Mouse (Mus musculus) spleen, adult 2 months (tissue): ENCODE data around the gene Tmem104. TPM values are rescaled to one million over a fixed set of nuclear protein-coding genes. Genes with fewer than 3 reads are reported as not detected.

ENCODE experiments used
- DNase-seq, 2 experiments: peaks; one replicate each; pipeline versions ENCODE4 v3.0.0 to v3.0.0-alpha.2; 2012 to 2021; ENCODE audit warnings: low spot score in 2 of 2, low read depth in 1 of 2
- H3K27ac ChIP-seq: fragments of 200-500 bp; 2 replicates; pipeline ENCODE4 v1.5.1; 2012; ENCODE audit warnings: low read length, inconsistent platforms; ENCODE audit not compliant: insufficient read depth
- H3K27me3 ChIP-seq: fragments of 200-500 bp; 2 replicates; pipeline ENCODE4 v1.6.1; 2012; ENCODE audit warnings: mild to moderate bottlenecking, moderate library complexity, low read length, inconsistent platforms; ENCODE audit not compliant: control insufficient read depth, insufficient read depth
- H3K36me3 ChIP-seq: fragments of 200-500 bp; 2 replicates; pipeline ENCODE4 v1.6.1; 2012; ENCODE audit warnings: mild to moderate bottlenecking, low read length, inconsistent platforms; ENCODE audit not compliant: control insufficient read depth, insufficient read depth
- H3K4me1 ChIP-seq: fragments of 200-500 bp; 2 replicates; pipeline ENCODE4 v1.6.1; 2011; ENCODE audit warnings: inconsistent platforms; ENCODE audit not compliant: control insufficient read depth, insufficient read depth, insufficient read length
- H3K4me3 ChIP-seq: fragments of 200-500 bp; 2 replicates; pipeline ENCODE4 v1.5.1; 2011; ENCODE audit warnings: mild to moderate bottlenecking, inconsistent platforms; ENCODE audit not compliant: insufficient read depth, insufficient read length; ENCODE audit errors: extremely low read depth
- CTCF ChIP-seq: fragments of 200-500 bp; IDR thresholded peaks from 2 replicates; pipeline ENCODE4 v1.5.1; 2011; ENCODE audit warnings: mild to moderate bottlenecking, inconsistent platforms; ENCODE audit not compliant: insufficient read depth, insufficient read length, insufficient replicate concordance; ENCODE audit errors: extremely low read depth
- POLR2A ChIP-seq: fragments of 200-500 bp; IDR thresholded peaks from 2 replicates; pipeline ENCODE4 v1.6.1; 2011; ENCODE audit warnings: low read depth, low read length, inconsistent platforms
- WGBS: fragments of 180-500 bp; shearing (Covaris S2); methylation state at CpG from one replicate; pipeline ENCODE4 v1.1.7; 2018; 5-methylcytosine and 5-hydroxymethylcytosine counted together
- polyA plus RNA-seq: library from polyadenylated mRNA; depleted of rRNA; stranded (reverse); fragments of >200 nt; gene quantifications from 2 replicates; pipeline ENCODE4 v1.2.3, GENCODE M21; 2012

The Tmem104 gene
- polyA plus RNA-seq, 1 experiment, result 16.5 TPM

GRCm38 (mm10) chr11:115198932-115199384 is 11.7 kb downstream of the Tmem104 start:
- Histone ChIP-seq H3K36me3 (peaks cover 16% of the 10 kb centered on the region), H3K27ac (peak overlapping the region; percentile 79), H3K4me3 (peak overlapping the region; percentile 39; the same call in 1 of the 2 replicates), H3K4me1 (no peaks in the 10 kb centered on the region), H3K27me3 (no peaks in the 10 kb centered on the region)
- TF ChIP-seq CTCF (no peak), POLR2A (no peak)
- no peak for DNase-seq
- 76% methylated on average over 12 of the region's 12 CpGs for WGBS

GRCm38 (mm10) chr11:115200520-115200919 is 13.2 kb downstream of the Tmem104 start:
- Histone ChIP-seq H3K4me3 (no peak overlapping the region), H3K4me1 (no peaks in the 10 kb centered on the region), H3K27ac (no peak overlapping the region), H3K27me3 (no peaks in the 10 kb centered on the region), H3K36me3 (peaks cover 24% of the 10 kb centered on the region)
- TF ChIP-seq CTCF, result no peak
- no peak for TF ChIP-seq POLR2A
- no peak for DNase-seq
- WGBS, result 79% methylated on average over 4 of the region's 4 CpGs

GRCm38 (mm10) chr11:115202316-115202715 is 15.0 kb downstream of the Tmem104 start:
- TF ChIP-seq POLR2A (no peak), CTCF (peak; percentile 98)
- H3K4me3 ChIP-seq, result no peak overlapping the region
- no peaks in the 10 kb centered on the region for H3K27me3 ChIP-seq
- DNase-seq, result peak in 1 of 2 experiments; percentile 71
- H3K27ac ChIP-seq, result no peak overlapping the region
- 24% methylated on average over 12 of the region's 12 CpGs for WGBS
- H3K36me3 ChIP-seq, result peaks cover 40% of the 10 kb centered on the region
- no peaks in the 10 kb centered on the region for H3K4me1 ChIP-seq

GRCm38 (mm10) chr11:115202756-115203155 is 15.5 kb downstream of the Tmem104 start:
- peaks cover 41% of the 10 kb centered on the region for H3K36me3 ChIP-seq
- H3K27me3 ChIP-seq, result no peaks in the 10 kb centered on the region
- DNase-seq, result no peak
- H3K4me3 ChIP-seq, result no peak overlapping the region
- H3K4me1 ChIP-seq, result no peaks in the 10 kb centered on the region
- WGBS, result 94% methylated on average over 9 of the region's 9 CpGs
- TF ChIP-seq CTCF, result no peak
- TF ChIP-seq POLR2A, result no peak
- H3K27ac ChIP-seq, result no peak overlapping the region

GRCm38 (mm10) chr11:115208126-115208525 is 20.8 kb downstream of the Tmem104 start:
- Histone ChIP-seq H3K27ac (no peak overlapping the region), H3K4me3 (no peak overlapping the region), H3K4me1 (no peaks in the 10 kb centered on the region), H3K27me3 (no peaks in the 10 kb centered on the region), H3K36me3 (peaks cover 38% of the 10 kb centered on the region)
- no peak for DNase-seq
- 96% methylated on average over 12 of the region's 12 CpGs for WGBS
- no peak for TF ChIP-seq POLR2A
- no peak for TF ChIP-seq CTCF

- Histone ChIP-seq H3K36me3 (peaks cover 35% of the 10 kb centered on the region), H3K27me3 (no peaks in the 10 kb centered on the region), H3K27ac (no peak overlapping the region)
Measured at GRCm38 (mm10) chr11:115208776-115209732, 21.8 kb downstream of the Tmem104 start.

GRCm38 (mm10) chr11:115209958-115210357 is 22.7 kb downstream of the Tmem104 start:
- no peak overlapping the region for H3K4me3 ChIP-seq
- TF ChIP-seq POLR2A (no peak), CTCF (no peak)
- H3K4me1 ChIP-seq, result no peaks in the 10 kb centered on the region
- WGBS, result 96% methylated on average over 7 of the region's 7 CpGs
- H3K27me3 ChIP-seq, result no peaks in the 10 kb centered on the region
- no peak for DNase-seq
- no peak overlapping the region for H3K27ac ChIP-seq
- H3K36me3 ChIP-seq, result peaks cover 33% of the 10 kb centered on the region

More at GRCm38 (mm10) chr11:115208776-115209732, 21.8 kb downstream of the Tmem104 start:
- Histone ChIP-seq H3K4me3 (no peak overlapping the region), H3K4me1 (no peaks in the 10 kb centered on the region)
- DNase-seq, result no peak
- WGBS, result 73% methylated on average over 25 of the region's 25 CpGs
- TF ChIP-seq POLR2A (no peak), CTCF (no peak)
